Mouse (Mus musculus) T-cell, adult 2 months (primary cell): ENCODE measurements around the gene Gm45208.
"Not testable (repeated sequence)": the region's sequence is repeated elsewhere in the genome, so short reads cannot be mapped to it uniquely, and the experiment has no call there.

Experiments
- DNase-seq: peaks from one replicate; pipeline ENCODE4 v3.0.0; 2022; ENCODE audit warnings: low spot score

Gm45208 gene

DNA sequence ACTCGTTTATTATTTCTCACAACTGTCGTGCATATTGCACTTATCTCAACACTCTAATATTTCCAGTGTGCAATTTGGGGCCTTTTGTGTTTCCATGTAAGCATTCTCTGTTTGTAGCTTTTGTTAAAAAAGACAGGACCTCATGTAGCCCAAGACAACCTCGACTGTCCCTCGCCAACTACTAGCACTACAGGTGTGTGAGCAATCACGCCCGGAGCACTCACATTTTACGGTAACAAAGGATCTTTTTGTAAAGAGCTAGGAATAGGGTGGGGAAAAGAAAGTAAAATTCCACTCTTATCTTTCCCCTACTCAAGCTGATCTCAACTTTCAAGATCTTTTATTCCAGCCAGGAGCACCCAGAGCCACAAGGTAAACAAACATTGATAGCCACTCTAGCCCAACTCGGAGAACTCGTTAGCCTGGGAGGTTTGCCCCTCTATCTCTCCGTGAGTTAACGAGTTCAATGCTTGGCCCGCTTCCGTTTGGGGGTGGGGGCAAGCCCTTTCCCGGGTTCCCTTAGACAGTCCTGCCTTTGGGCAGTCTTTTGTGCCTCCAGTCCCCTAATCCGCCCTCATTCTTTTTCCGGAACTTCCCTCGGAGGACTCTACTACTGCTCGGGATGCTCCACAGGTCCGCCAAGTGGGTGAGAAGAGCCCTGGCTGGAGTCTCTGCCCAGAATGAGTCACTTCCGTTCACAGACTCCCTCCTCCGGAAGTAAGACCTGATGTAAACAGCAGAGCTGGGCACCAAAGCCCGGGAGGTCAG, at the start of gene Gm45208:
Gene Gm45208, plus strand, starts transcription at position 732 of the 768 bp plus-strand sequence.
- DNase-seq: peak; percentile 75

DNA sequence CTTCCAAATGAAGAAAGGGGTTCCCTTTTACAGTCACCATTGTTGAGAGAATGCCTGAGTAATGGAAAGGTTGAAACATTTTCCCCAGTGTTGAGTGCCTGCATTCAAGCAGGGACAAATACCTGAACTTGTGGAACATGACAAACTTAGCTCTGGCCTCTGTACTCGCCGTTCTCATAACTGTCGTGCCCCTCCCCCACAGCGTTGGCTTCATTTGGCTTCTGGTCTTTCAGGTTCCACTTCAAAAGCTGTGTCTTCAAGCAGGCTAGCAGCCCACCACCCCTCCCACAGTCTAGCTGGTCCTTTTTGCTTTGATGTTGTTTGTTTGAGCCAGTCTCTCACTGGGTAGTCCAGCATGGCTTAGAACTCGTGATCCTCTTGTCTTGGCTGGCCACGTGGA, 49.3 kb upstream of the Gm45208 start:
- DNase-seq: no peak

DNA sequence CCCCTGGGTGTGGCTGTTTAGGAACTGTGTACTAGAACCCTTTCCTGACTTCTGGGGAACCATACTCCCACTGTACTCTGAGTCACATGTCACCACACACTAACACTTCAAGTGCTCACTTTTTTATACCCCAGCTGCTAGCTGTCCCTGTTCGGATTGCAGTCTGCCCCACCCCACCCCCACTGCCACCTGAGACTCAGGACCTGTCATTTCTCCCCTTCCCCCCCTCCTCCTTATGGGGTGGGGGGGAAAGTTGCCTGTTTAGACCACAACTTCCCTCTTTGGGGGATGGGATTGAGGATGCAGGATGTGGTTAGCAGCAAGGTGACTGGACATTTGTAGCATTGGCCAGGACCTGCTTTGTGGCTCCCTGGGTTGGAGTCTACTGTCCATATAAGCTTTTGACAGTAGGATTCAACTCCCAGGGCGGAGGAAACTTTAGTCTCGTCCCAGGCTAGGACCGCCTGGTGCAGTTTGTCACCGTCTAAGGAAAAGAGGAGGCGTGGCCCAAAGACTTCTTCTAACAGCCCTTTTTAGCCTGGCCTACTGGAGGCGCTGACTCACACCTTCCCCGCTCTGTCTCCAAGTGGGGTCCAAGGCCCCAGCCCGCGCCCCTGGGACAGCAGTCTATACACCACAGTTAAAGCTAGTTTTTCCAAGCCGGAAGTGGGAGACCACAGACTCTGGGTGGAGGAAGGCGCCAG, 48.3 kb upstream of the Gm45208 start:
- no peak for DNase-seq

DNA sequence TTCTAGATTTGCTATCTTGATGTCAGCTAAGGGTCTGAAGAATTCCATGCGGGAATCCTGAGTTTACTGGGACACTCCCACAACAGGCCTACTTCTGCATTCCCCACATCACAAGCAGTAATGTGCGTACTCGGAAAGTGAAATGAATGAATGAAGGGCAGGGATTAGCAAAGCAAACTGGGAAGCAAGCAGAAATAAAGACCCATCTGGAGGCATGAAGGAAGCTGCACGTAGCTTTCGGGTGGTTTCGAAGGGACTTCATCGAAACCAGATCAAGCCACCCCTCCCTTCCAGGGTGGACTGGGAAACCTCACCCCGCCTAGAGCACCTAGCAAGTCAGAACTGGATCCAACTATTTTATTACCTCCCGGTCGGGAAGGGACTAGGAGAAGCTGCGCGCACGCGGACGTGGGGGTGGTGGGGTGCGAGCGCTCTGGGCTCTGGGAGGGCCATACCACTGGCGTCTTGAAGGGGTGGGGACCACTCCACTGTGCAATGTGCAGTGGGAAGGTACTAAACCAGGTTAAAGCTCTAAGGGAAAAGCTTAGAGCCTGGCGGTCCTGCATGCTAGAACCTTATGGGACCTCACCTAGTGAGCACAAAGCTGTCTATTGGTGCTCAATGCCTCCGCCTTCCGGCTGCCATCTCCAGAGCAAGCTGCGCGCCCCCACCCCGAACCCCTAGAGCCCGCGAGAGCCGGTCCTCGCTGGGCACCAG, 47.6 kb upstream of the Gm45208 start:
- DNase-seq: peak; percentile 8

DNA sequence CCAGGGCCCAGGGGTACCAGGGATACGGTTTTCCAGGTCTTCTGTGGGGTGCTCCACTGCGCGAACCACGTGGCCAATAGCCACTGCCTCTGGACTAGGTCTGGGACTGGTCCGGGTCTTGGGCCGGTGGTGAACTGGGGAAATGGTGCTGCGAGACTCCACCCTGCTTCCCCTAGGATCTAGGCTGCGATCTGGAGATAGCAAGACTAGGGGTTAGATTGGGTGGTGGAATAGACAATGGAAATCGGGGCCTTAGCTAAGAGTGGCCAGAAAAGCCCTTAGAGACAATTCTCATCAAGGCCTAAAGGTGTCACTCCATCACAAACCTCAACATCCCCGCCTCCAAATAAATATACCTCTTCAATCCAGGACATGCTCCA, 47.1 kb upstream of the Gm45208 start:
- DNase-seq: no peak

DNA sequence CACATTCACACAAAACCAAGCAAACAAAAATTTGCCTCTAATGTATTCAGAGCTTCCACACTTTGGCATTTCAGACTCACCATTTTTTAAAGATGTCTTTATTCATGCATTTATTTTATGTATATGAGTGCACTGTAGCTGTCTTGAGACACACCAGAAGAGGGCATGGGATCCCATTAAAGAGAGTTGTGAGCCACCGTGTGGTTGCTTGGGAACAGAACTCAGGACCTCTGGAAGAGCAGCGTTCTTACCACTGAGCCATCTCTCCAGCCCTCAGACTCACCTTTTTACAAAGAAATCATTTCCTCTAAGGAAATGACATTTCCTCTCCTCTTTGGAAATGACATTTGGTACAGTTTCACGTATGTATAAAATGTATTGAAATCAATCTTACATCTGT, 43.1 kb upstream of the Gm45208 start:
- DNase-seq: no peak

DNA sequence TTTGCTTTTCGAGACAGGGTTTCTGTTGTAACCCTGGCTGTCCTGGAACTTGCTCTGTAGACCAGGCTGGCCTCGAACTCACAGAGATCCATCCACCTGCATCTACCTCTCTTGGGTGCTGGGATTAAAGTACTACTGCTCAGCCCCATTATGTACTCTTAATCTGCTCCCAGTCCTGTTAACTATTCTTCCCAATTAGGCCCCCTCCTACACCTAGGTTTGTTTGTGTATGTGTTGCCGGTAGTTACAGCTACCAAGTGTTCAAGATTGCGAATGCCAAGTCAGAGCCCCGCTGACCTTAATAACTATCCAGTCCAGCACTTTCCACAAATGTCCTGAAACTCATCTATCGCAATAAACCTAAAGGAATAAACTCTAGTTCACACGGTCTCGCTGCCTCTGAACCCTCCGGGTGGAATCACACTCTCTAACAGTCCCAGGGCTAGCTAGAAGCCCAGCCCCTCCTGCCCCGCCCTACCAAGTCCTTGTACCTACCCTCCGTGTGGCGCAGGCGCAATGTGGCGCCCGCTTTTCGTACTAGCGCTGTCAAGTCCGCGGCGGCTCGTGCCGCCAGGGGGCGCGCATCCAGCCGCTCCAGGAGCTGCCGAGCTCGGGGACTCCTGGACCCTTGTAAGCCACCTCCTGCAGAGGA, 42.5 kb upstream of the Gm45208 start:
- DNase-seq: peak; percentile 91

DNA sequence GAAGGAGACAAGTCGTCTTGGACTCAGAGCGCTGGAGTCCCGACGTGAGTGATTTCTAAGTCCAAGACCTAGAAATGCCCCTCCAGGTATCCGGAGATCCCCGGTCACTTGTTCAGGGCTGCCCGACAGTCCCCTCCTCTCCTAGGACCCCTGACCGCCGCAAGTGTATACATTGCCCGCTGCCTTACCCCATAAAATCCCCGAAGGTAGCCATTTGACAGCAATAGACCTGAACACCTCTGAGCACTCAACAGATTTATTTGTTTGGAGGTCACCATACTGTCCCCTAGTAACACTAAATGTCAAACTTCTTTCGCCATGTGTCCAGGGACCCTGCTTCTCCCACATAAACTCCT, 42.0 kb upstream of the Gm45208 start:
- DNase-seq: no peak

DNA sequence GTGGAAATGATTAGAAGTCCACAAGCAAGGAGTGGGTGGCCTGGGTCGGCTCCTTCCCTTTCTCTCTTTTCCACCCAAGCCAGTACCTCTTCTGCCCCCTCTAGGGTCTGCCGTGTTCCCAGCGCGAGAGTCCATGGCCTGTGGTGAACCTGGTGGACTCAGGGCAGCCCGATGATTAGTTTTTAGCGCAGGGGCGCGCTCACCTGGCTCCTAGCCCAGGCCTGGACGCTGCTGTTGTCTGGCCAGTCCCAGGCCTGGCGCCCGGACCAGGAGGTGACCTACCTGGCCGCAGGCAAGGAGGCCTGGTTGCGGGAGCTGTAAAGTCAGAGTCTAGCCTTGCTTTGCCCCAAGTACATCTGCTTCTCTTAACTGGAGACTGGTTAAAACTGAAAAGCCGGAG, 41.2 kb upstream of the Gm45208 start, which contains the start of gene Magix:
Gene Magix, minus strand, starts transcription at position 388 of the 400 bp plus-strand sequence.
- no peak for DNase-seq

DNA sequence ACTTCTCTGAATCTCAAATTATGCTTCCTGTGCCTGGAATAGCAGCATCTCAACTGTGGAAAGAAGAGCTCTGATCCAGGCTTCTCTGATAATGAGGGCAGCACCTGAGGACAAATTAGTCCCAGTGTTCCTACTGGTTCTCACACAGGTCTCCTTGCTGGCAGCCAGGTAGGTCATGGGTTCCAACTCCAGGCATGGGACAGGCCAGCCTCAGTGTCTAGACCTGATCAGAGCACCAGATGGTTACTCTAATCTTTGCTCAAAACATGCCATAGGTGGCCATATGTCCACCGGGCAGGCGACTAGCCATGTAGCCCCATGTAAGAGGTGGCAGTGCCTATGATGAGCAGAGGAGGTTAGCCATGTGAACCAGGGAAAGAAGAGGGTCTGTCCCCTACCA, 33.7 kb upstream of the Gm45208 start:
- no peak for DNase-seq

DNA sequence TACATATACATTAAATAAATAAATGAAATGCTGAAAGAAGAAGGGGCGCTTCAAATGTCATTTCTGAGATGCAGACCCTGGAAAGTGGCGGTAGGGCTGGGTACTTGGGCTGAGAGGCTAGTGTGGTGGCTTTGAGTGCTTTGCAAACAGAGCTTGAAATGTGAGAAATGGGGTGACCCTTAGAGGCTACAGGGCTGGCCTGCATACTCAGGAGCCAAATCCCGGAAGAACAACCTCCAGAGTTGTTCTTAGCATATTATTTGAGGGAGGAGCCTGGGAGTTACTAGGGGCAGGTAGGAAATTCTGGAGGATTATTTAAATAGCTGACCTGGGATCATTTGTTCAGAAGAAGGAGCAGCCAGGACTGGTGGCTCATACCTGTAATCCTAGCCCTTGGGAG, 31.6 kb upstream of the Gm45208 start:
- DNase-seq: no peak

DNA sequence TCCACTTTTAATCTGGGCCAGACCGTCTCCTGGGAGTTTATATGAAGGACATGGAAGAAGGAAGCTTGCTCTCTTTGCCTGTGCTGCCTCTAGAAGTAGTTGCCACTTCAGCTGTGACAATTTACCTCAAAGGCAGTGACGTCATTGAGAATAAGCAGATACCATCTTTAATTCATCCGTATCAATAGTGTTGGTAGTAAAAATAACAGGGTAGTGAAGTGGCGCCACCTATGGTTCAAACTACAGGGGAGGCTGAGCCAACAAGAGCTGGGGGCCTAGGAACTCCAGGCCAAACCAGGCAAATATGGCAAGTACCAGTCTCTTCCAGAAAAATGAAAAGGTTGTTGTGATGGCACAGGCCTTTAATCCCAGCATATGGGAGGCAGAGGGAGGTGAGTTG, 29.2 kb upstream of the Gm45208 start:
- DNase-seq: peak; percentile 73

DNA sequence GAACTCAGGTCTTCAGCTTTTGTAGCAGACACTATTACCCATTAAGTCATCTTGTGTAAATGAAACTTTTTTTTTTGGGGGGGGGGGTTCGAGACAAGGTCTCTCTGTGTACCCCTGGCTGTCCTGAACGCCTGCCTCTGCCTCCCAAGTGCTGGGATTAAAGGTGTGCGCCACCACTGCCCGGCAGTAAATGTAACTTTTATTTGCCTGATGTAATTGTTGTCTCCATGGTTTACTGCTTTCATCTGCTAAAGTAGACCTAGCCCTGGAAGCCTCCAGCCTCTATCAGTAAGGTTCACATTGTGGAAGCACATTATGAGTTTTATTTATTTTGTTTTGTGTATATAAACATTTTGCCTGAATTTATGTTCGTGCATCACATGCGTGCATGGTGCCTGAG, 25.5 kb upstream of the Gm45208 start:
- no peak for DNase-seq

DNA sequence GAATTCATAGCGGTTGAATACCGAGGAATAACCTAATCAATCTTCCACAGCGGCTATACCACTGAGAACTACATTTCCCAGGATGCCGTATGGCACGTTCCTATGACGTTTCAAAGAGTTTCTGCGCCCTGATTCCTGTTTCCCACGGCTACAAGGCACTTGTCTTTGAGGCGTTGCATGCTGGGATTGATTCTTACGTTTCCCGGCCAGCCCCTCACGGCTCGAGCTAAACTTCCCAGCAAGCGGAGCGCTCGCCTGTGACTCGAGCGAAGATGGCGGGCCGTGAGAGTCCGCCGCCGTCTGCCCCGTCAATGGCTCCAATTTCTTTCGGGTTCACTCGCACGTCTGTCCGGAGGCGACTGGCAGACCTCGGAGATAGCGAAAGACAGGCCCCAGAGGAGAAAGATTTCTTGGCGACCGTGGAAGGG, 25.1 kb upstream of the Gm45208 start, which contains the start of gene Gpkow:
Gene Gpkow, plus strand, starts transcription at position 178 of the 428 bp plus-strand sequence.
- peak; percentile 88 for DNase-seq

DNA sequence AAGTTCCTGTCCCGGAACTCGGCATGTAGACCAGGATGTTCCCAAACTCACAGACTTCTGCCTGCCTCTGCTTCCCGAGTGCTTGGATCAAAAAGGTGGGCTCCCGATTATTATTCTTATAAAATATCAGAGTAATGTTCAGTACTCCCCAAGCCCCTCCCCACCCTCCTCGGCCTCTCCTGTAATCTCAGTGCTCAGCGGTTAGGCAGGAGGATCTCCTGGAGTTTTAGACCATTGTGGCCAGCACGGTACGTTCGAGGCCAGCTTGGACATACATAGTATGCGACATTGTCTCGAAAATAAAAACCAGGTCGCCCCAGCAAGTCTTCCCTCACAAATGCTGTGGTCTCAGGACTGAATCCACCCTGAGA, 8.3 kb upstream of the Gm45208 start:
- DNase-seq: not testable (repeated sequence)

DNA sequence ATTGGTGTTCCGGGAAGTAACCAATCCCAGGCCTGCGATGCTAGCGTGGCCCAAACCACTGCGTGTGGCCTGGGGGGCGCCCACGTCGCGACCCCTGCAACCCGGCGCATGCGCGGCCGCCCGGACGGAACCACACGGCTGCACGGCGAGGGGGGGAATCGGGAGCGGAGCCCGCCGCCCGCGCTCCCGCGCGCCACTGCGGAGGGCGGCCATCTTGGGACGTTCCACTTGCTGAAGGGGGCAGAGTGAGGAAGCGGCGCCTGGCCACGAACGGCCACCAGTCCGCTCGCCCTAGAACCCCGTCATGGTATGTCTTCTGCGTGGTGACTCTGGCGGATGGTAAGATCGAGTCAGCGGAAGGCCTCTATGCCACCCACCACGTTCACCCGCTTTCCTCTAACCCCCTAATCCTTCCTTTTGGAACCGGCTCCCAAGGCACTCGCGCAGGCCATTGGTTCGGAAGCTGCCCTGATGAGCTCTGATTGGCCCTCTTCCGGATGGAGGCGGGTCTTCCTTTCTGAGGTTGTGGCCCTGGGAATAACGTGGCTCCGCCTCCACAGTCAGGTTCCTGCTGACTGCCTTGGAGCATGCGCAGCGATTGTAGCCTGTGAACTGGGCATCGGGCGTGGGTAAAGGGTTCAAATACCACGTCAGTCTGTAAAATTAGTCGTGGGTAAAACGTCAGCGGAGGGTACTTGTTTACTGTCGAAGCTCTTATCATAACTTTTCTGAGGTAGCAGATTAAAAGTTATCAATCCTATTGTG, 7.7 kb upstream of the Gm45208 start, which contains the start of gene Wdr45:
Gene Wdr45, plus strand, starts transcription at position 199 of the 765 bp plus-strand sequence.
- DNase-seq: peak; percentile 94

DNA sequence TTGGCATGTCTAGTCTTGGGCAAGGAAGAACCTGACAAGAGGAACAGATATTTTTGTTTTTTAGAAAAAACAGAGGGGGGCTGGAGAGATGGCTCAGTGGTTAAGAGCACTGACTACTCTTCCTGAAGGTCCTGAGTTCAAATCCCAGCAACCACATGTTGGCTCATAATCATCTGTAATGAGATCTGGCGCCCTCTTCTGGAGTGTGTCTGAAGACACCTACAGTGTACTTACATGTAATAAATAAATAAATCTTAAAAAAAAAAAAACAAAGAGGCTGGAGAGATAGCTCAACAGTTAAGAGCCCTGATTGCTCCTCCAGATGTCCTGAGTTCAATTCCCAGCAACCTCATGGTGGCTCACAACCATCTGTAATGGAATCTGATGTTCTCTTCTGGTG, 6.0 kb upstream of the Gm45208 start:
- DNase-seq: peak; percentile 13

DNA sequence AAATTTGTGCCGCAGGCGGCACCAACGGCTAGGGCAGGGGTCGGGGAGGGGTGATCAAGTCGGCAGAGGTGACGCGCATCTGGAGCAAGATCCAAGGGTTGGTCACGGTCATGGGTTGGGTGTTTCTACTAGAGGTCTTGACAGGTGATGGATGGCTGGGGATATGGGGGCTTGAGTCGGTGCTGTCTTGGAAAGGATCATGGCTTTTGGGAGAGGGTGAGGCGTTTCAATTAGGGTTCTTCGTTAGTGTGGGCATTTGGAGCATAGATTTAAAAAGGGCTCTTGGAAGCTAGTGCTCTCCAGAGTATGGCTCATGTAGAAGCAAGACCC, 202 bp downstream of the Gm45208 start:
- no peak for DNase-seq

DNA sequence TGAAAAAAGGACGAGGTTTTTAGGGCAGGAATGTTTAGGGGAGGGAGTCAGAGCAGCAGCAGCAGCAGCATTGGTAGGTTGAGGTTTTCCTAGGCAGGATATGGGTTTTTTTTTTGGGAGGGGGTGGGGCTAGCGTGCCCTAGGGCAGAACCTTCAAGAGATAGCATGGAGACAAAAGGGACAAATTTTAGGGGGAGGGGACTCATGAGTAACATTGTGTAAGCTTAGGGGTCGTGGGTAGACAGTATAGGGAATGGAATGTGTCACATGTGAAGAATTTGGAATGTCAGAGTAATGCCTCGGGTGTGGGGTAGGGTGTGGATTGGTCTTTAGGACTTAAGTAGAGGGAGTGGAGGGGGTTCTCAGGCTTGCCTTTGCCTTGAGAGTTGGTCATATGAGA, 646 bp downstream of the Gm45208 start:
- no peak for DNase-seq

DNA sequence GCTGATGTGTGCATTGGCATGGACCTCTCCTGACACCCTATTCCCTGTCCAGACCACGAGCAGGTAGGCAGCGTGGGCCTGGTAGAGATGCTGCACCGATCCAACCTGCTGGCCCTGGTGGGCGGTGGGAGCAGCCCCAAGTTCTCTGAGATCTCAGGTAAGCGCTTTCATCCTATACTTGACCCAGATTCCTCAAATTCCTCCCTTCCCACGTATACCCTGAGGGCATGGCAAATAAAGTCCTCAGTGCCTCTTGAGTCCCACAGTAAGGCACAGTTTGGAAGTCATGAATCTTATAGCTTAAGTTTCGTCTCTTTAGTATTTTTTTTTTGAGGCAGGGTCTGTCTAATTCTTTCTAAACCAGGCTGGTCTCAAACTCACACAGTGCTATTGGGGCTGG, 2.1 kb downstream of the Gm45208 start:
- DNase-seq: no peak

DNA sequence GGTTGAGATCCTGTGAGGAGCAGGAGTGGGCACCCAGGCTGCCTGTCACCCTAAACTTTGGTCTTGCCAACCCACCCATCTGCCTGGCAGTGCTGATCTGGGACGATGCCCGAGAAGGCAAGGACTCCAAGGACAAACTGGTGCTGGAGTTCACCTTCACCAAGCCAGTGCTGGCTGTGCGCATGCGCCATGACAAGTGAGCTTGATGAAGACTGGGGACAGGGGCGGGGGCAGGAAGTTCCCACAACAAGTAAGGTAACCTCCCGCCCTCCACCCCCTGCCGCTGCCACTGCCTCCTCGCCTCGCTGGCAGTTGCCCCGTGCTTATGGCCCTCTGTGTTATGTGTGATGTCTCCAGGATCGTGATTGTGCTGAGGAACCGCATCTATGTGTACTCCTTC, 3.8 kb downstream of the Gm45208 start:
- no peak for DNase-seq

DNA sequence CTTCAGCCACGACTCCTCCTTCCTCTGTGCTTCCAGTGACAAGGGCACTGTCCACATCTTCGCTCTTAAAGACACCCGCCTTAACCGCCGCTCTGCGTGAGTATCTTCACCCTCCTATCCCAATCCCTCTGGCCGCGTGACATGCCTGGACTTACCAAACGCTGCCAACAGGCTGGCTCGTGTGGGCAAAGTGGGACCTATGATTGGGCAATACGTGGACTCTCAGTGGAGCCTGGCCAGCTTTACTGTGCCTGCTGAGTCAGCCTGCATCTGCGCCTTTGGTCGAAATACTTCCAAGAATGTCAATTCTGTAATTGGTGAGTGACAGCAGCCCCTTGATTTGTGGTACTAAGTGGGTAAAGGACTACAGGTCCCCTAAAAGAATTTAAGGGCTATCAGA, 5.1 kb downstream of the Gm45208 start:
- DNase-seq: no peak
